Mouse (Mus musculus): ENCODE data around the gene Socs2.

GRCm38 (mm10) chr10:95371942-95372341, 45.0 kb downstream of the Socs2 start:
- TF ChIP-seq POLR2A (IDR thresholded peaks at IDR 0.05; ENCODE audit: low read depth, low read length), result no peak
- TF ChIP-seq CTCF (IDR thresholded peaks at IDR 0.05; ENCODE audit: extremely low read depth, insufficient read depth, insufficient read length, insufficient replicate concordance), result no peak

Measured in spleen, adult 2 months (tissue).